Mouse (Mus musculus) left cerebral cortex, adult 2 months (tissue): ENCODE data around the gene Rpusd3. TPM values are rescaled to one million over a fixed set of nuclear protein-coding genes. Genes with fewer than 3 reads are reported as not detected.

Experiments
- DNase-seq, 2 experiments: peaks; one replicate each; pipeline ENCODE4 v3.0.0; 2021 to 2022; ENCODE audit warnings: low spot score in 2 of 2, mixed read lengths in 1 of 2; ENCODE audit errors: extremely low spot score in 1 of 2
- H3K27ac ChIP-seq: fragments of 200-600 bp; 2 replicates; pipeline ENCODE4 v1.8.1; 2022
- H3K4me3 ChIP-seq: fragments of 200-600 bp; 2 replicates; pipeline ENCODE4 v1.8.1; 2022
- CTCF ChIP-seq: fragments of 200-600 bp; IDR thresholded peaks from 2 replicates; pipeline ENCODE4 v1.8.1; 2022; ENCODE audit warnings: antibody characterized with exemption, mild to moderate bottlenecking, moderate library complexity
- intact Hi-C: fragments of 180-260 bp; cut with DNase I; formaldehyde crosslinking; loops from one replicate; pipeline ENCODE4 v1.15.1; 2025
- total RNA-seq, 2 experiments: library from RNA; stranded (reverse); gene quantifications; 2 replicates each; pipeline ENCODE4 v1.2.3; 2021

Rpusd3 gene
- total RNA-seq, 2 experiments from 2014 or later: 18.1 to 18.6 TPM

- no peak for TF ChIP-seq CTCF
- intact Hi-C loops: no loop called here
- DNase-seq: no peak
Measured at GRCm38 (mm10) chr6:113396270-113397030, 22.7 kb downstream of the Rpusd3 start.

GRCm38 (mm10) chr6:113395501-113395900 is 23.6 kb downstream of the Rpusd3 start:
- H3K27ac ChIP-seq: no peak overlapping the region
- TF ChIP-seq CTCF: no peak; the same call in 1 of the 2 replicates
- H3K4me3 ChIP-seq: no peak overlapping the region
- intact Hi-C loops: no loop called here
- DNase-seq: no peak

More at GRCm38 (mm10) chr6:113396270-113397030, 22.7 kb downstream of the Rpusd3 start:
- Histone ChIP-seq H3K27ac (no peak overlapping the region), H3K4me3 (no peak overlapping the region)

- no peak for TF ChIP-seq CTCF
- no peak for DNase-seq
- H3K27ac ChIP-seq: no peak overlapping the region
- H3K4me3 ChIP-seq: no peak overlapping the region
- intact Hi-C loops: no loop called here
Measured at GRCm38 (mm10) chr6:113394811-113395210, 24.3 kb downstream of the Rpusd3 start.

GRCm38 (mm10) chr6:113393951-113394350 is 25.2 kb downstream of the Rpusd3 start:
- no peak for TF ChIP-seq CTCF
- no peak for DNase-seq
- intact Hi-C loops: loop anchor here (2.0 kb wide), 1 partner anchor 25 kb away; the partner anchor contains the start of gene Rpusd3
- no peak overlapping the region for H3K4me3 ChIP-seq
- H3K27ac ChIP-seq: no peak overlapping the region

DNA sequence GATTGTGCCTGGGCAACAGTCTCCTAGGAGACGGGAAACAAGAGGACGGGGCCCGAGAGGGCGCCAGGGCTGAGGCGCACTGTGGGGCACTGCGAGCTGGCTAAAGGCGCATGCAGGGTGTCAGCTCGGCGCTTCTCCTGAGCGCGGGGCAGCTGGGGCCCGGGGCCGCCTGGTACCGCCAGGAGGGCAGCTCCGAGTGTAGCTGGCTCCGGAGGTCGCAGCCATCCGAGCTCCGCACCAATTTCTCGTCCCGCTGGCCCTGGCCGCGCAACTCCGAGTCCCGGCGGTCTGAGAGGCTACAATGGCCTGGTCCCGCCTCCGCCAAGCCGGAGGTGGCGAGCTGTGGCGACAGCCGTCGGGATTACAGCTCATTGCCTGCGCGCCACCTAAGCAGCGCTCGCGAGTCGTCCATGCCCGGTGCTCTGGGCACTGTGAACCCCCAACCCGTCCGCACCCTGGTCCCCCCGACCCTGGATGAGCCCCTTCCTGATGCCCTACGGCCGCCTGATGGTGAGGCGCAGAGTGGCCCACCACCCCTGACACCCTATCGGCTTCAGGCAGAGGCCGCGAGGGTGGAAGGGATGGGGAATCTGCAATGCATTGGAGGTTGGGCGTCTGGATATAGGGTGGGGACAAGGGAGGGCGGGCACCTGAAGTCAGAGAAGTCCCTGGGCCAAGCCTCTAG is 26.6 kb downstream of the Rpusd3 start:
- peak overlapping the region; percentile 42 for H3K4me3 ChIP-seq
- peak overlapping the region; percentile 66 for H3K27ac ChIP-seq
- DNase-seq: peak; percentile 44 to 49
- intact Hi-C loops: loop anchor here (2.0 kb wide), 1 partner anchor 26 kb away; the partner anchor contains the start of gene Rpusd3
- TF ChIP-seq CTCF: no peak

DNA sequence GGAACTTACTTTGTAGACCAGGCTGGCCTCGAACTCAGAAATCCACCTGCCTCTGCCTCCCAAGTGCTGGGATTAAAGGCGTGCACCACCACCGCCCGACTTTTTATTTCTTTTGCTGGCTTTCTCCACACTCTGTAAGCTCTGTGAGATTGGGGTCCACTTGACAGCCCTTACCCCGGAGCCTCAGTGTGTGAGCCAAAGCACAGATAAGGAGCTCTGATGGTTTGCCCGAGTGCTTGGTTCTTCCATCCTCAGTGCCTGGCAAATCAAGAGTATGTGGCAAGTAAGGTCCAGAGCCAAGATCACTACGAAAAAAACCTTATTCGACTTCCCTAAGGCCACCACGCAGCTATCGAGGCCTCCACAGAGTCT is 27.1 kb downstream of the Rpusd3 start:
- H3K27ac ChIP-seq: peak overlapping the region; percentile 66
- H3K4me3 ChIP-seq: peak overlapping the region; percentile 42
- no peak for DNase-seq
- TF ChIP-seq CTCF: no peak
- intact Hi-C loops: loop anchor here (2.0 kb wide), 1 partner anchor 27 kb away; the partner anchor contains the start of gene Rpusd3

DNA sequence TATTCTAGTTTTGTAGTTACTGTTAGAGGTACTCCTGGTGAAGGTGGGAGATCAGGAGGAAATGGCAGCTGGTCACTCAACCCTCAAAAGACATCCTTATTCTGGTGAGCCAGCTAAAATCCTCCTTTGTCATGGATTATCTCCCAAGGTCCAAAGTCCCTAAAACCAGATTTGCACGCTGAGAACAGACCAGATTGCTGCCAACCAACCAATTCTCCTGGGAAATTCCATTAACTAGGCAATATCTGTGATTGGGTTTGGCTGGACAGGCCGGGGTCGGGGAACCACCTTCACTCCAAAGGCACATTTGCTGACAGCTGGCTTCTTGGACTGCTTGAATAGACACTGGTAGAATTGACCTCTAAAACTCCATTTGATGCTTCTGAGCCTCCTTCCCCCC is 28.4 kb downstream of the Rpusd3 start:
- DNase-seq: no peak
- TF ChIP-seq CTCF: no peak

GRCm38 (mm10) chr6:113388960-113389359 is 30.2 kb downstream of the Rpusd3 start, which contains the start of gene Ttll3:
TSS of gene Ttll3 (plus strand) at chr6:113389260.
- no peak for TF ChIP-seq CTCF
- DNase-seq: no peak
- intact Hi-C loops: no loop called here
- no peak within 1 kb of the TSS for H3K27ac ChIP-seq
- H3K4me3 ChIP-seq: no peak within 1 kb of the TSS

More for the DNA sequence above, 28.4 kb downstream of the Rpusd3 start:
- intact Hi-C loops: no loop called here
- Histone ChIP-seq H3K27ac (no peak overlapping the region), H3K4me3 (no peak overlapping the region)

DNA sequence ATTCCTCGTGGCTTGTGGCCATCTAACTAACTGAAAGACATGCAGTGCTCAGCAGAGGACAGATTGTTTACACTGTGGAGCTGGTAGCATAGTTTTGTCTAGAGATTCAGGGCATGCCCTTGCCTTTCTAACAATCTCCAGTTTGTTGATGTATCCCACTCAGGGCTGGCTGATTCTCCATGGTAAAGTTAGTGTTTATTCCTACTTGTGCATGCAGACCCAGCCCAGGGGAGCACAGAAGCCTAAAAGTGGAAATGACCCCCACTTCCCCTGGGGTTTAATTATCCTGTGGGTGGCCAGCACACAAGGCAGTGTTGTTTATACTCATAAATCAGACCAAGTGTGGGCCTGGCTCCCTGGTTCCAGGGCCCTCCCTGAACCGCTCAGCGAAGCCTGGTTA is 33.1 kb downstream of the Rpusd3 start:
- Histone ChIP-seq H3K4me3 (no peak overlapping the region), H3K27ac (no peak overlapping the region)
- TF ChIP-seq CTCF: no peak
- no peak for DNase-seq
- intact Hi-C loops: no loop called here

- TF ChIP-seq CTCF: no peak
- no peak for DNase-seq
- intact Hi-C loops: no loop called here
- H3K27ac ChIP-seq: no peak overlapping the region
- H3K4me3 ChIP-seq: no peak overlapping the region
Measured at GRCm38 (mm10) chr6:113385160-113385714, 33.9 kb downstream of the Rpusd3 start.

GRCm38 (mm10) chr6:113384351-113384927 is 34.7 kb downstream of the Rpusd3 start:
- Histone ChIP-seq H3K27ac (no peak overlapping the region; the same call in 1 of the 2 replicates), H3K4me3 (no peak overlapping the region)
- no peak for TF ChIP-seq CTCF
- intact Hi-C loops: no loop called here
- no peak for DNase-seq

DNA sequence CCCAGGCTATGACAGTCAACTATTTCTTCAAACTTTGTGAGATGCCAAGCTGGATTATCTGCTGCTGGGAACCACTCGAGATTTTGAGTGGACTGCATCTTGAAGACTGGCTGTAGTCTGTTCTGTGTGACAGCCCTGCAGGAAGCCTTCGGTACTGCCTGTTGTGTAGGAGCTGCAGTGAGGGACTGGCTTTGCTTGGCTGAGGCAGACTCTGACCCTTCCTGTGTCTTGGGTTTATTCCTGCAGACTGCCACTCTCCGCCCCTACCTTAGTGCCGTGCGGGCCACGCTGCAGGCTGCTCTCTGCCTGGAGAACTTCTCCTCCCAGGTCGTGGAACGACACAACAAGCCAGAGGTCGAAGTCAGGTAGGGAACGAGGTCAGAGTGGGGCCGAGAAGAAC is 38.7 kb downstream of the Rpusd3 start:
- intact Hi-C loops: no loop called here
- Histone ChIP-seq H3K27ac (no peak overlapping the region), H3K4me3 (no peak overlapping the region)
- DNase-seq: no peak
- no peak; the same call in 1 of the 2 replicates for TF ChIP-seq CTCF
